Mouse (Mus musculus) central nervous system, embryonic 18 days (tissue): Measurements from ENCODE around the gene Kdm5b. TPM values are rescaled to one million over a fixed set of nuclear protein-coding genes. Genes with fewer than 3 reads are reported as not detected.

Source experiments
- polyA plus RNA-seq: library from polyadenylated mRNA; depleted of rRNA; stranded (reverse); fragments of >200 nt; gene quantifications from 2 replicates; pipeline ENCODE4 v1.2.3, GENCODE M21; 2012; rRNA removed

Kdm5b gene
- polyA plus RNA-seq = 47.1 and 49.4 TPM in 2 replicates

DNA sequence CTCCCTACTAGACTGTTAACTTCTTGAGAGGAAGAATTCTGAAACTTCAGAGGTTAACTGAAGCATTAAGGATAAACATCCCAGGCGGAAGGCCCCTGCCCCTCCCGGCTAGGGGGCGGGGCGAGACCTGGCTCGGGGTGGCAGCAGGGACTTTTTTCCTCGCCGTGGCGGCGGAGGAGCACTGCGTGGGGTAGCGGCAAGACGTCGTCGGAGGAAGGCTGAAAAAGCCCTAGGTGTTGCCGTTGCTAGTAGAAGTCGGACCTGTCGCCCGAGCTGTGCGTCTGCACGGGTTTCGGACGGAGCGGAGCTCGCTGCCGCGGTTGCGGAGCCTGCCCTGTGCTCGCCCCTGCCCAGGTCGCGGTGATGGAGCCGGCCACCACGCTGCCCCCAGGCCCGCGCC is at the start of gene Kdm5b:
Gene Kdm5b, plus strand, starts transcription at position 196 of the 400 bp plus-strand sequence.

DNA sequence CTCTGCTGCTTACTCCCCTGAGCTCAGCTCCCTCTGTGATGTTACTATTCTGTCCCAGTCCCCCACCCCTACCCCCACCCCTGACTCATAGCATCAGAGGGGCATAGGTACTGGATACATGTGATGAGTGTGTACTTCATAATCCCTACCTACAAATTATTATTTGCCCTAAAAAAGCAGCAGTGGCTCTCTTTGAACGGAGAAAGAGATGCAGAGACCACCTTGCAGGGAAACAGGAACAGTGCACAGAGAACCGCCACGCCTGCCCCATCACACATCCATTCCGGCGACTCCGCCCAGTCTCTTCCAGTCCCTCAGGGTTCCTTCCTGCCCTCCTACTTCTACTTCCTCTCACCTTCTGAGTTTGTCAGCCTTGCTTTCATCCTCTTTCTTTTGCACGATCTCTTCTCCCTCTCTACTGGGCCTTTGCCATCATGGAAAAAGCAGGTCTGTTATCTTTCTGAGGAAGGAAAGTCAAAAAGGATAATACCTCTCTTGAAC is 10.3 kb upstream of the Kdm5b start, which contains the start of gene Mgat4e:
Gene Mgat4e, minus strand, starts transcription at position 51 of the 501 bp plus-strand sequence.

DNA sequence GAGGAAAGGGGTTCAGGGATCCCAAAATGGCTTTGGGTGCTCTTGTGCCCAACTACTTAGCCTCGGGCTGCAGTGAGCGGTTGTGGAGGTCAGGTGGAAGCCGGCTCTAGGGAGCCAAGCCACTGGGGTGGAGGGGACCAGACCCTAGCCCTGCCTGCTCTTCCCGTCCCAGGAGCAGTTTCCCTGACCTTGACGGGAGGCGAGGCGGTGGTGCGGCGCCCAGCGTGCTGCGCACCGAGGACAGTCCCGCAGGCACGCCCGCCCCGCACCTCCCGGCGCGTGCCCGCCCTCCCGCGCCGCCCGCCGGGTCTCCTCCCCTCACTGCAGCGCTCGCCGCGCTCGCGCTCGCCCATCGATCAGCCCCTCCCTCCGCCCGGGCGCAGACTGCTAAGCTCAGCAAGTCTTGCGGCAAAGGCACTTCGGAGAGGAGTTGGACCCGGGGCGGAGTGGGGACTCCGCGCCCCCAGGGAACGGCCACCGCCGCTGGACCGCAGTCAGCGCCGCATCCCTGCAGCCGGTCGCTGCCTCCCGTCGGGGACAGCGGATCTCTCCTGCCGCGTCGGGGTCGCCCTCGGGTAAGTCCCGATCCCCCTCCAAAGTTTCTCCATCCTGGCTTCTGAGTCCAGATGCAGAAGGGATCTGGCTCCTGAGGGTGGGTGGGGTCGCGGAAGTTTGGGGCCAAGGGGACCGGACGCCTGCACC is 86.4 kb downstream of the Kdm5b start, which contains the start of gene Syt2:
Gene Syt2, plus strand, starts transcription at position 417 of the 702 bp plus-strand sequence.

Other genes starting within 250 kb of the Kdm5b start
- gene Ppfia4, start 227.2 kb upstream of the Kdm5b start, polyA plus RNA-seq = 61.0 and 61.3 TPM in 2 replicates
- gene Tmem183a, start 198.2 kb upstream of the Kdm5b start, polyA plus RNA-seq = 97.6 and 114 TPM in 2 replicates
- not detected in 2 replicates for gene 4933406M09Rik, start 174.2 kb upstream of the Kdm5b start, polyA plus RNA-seq
- 9.6 and 10.8 TPM in 2 replicates for gene Cyb5r1, start 154.6 kb upstream of the Kdm5b start, polyA plus RNA-seq
- gene Adipor1, start 144.8 kb upstream of the Kdm5b start, polyA plus RNA-seq = 52.3 and 52.4 TPM in 2 replicates
- 26.5 and 27.2 TPM in 2 replicates for gene Klhl12, start 104.6 kb upstream of the Kdm5b start, polyA plus RNA-seq
- 45.0 and 45.1 TPM in 2 replicates for gene Rabif, start 65.5 kb upstream of the Kdm5b start, polyA plus RNA-seq
- gene Mgat4e, start 10.5 kb upstream of the Kdm5b start, polyA plus RNA-seq = 0.07 TPM in 1 of 2 replicates, not detected in the other
- 2.9 and 4.9 TPM in 2 replicates for gene Syt2, start 86.5 kb downstream of the Kdm5b start, polyA plus RNA-seq